Mouse (Mus musculus): ENCODE results near the gene Ninj2.
A peak's percentile ranks its signal among the peaks of the same experiment; 100 is the strongest.

The Ninj2 gene

DNA sequence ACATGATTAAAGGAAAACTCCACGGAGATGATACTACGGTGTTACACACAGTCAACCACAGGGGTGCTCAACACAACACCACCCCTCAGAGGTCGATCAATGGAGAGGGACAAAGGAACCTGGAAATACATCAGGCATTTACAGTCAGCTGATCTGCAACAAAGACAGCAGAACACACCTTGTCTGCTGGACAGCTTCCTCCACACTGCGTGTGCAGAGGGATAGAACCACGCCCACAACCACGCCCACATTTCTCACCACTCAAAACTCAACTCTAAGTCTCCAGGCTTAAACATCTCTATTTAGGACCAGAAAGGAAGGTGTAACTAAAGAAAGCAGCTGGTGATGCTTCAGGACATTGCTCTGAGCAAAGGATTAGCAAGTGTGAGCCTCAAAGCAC, 118.4 kb downstream of the Ninj2 start:
- DNase-seq, result no peak

GRCm38 (mm10) chr6:120216702-120217101, 123.6 kb downstream of the Ninj2 start:
- DNase-seq, result no peak

- DNase-seq, result no peak
Observed at GRCm38 (mm10) chr6:120219281-120219680, 126.1 kb downstream of the Ninj2 start.

GRCm38 (mm10) chr6:120222669-120223068, 129.5 kb downstream of the Ninj2 start:
- DNase-seq, result peak; percentile 72

GRCm38 (mm10) chr6:120225355-120225754, 132.2 kb downstream of the Ninj2 start:
- no peak for DNase-seq

GRCm38 (mm10) chr6:120227068-120227467, 133.9 kb downstream of the Ninj2 start:
- no peak for DNase-seq

DNA sequence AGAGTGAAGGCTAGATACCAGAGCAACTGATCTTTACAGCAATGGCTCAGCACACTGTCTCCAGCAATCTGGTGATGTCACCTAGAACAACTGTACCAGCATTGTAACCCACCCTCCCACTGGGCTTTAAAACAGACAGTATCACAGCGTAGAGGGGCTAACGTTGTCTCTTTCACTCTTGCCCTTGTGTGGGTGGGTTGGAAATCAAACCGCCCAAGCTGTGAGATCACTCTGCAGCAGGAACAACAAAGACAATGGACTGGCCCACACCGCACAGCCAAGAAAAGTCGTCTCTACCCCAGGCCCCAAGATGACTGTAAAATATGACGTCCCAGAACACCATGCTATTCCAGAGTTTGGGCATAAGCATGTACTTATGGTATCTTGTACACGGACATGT, 136.7 kb downstream of the Ninj2 start:
- DNase-seq, result no peak

- DNase-seq, result no peak
Observed at GRCm38 (mm10) chr6:120230441-120230840, 137.3 kb downstream of the Ninj2 start.

DNA sequence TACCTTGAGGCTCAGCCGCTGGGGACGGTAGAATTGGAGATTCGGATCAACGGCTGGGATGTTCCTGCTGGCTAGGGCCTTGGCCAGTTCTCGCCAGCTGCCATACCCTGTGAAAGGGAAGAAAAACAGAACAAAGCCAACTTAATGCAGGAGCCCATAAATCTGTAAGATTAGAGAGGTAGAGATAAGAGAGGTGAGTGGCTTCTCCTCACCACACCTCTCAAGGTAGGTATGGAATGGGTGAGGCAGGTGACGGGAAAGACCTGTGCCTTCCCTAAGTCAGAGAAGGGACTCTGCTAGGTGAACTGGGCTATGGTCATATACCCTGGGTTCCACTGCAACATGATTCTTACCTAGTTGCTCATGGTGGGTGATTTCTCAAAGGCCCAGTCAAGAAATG, 139.7 kb downstream of the Ninj2 start:
- no peak for DNase-seq

DNA sequence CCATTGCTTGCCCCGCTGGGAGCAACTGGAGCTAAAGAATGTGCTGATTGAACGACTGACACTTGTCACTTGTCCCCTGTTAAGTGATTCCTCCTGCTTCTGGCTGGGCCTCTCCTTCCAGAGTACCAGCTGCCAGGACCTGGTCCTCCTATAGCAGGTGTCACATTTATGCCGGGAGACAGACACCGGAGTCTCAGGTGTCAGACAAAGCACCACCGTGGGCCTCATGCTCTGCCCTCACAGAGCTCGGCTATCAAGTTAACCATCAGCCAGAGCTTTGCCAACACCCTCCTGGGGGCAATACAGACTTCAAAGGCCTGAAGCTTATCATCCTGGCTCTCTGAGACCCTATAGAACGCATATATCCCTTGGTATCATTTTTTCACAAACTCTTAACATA, 142.7 kb downstream of the Ninj2 start:
- no peak for DNase-seq

DNA sequence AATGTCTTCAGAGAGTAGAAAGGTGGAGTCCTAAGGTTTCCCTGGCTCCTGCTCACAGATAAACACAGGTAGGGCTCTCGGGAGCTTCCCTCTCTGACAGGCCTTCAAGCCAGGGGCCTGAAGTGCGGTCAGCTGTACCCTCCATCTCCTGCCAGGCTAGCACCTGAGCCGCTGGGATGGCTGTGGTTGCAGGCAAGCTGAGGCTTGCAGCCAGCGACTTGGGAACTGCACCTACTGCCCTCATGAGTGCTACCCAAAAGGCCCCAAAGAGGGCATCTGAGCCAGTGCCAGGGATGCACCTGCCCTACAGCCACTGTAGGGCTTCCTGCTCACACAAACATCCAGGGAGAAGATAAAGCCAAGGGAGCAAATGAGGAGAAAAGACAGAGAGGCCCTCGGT, 147.3 kb downstream of the Ninj2 start:
- DNase-seq, result no peak

DNA sequence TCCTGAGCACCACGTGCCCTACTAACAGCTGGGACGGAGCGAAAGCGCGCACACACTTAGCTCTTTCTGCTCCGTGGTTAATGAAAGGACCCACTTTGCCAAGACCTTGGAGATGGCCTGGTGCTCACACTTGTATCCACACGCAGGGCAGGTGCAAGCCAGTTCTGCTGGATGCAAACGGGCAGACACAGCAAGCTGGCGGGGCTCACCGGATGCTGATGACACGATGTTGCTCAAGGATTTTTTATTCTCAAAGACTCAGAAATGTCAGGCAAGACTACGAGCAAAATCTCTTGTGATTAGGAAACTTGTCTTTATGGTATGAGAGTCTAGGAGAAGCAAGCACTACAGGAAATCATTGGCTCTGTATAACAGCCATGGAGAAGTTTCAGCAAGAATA, 148.3 kb downstream of the Ninj2 start:
- no peak for DNase-seq

- DNase-seq, result no peak
Observed at GRCm38 (mm10) chr6:120242530-120242929, 149.4 kb downstream of the Ninj2 start.

DNA sequence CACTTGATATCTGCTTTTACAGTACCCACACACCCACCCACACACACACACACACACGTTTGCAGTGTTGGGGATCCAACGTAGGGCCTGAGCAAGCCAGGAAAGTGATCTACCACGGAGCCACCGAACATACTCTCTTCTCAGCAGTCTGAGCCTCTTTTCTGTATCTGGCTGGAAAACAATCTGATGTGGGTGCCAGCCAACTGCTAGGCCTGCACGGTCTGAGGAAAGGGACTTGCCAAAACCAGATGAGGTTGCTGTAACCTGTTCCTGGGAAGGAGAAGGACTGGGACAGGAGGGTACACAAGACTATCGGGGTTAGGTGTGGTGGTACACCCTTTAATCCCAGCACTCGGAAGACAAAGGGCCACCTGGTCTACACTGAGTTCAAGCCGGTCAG, 150.1 kb downstream of the Ninj2 start:
- no peak for DNase-seq

DNA sequence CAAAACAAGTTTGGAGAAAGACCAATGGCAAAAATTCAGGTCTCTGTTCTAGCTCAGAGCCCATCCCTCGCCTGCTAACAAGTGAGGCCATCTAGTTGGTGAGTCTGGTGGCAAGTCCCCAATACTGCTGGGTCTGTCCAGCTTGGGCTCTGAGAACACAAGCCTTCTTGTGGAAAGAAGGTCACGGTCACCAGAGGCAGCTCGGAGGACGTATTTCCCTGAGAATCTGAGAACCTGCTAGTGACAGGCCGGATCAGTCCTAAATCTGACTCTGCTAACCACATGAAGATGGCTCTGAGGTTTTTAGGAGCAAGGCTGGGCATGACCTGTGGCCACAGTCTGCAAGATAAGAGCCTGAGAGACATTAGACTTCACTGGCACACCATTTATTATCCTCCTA, 153.5 kb downstream of the Ninj2 start:
- no peak for DNase-seq

GRCm38 (mm10) chr6:120249831-120250230, 156.7 kb downstream of the Ninj2 start:
- DNase-seq, result no peak

Data from thymus, postnatal 4 days (tissue).